9 mouse cellular contexts compared by ENCODE assay signal in the genomic region with DNA sequence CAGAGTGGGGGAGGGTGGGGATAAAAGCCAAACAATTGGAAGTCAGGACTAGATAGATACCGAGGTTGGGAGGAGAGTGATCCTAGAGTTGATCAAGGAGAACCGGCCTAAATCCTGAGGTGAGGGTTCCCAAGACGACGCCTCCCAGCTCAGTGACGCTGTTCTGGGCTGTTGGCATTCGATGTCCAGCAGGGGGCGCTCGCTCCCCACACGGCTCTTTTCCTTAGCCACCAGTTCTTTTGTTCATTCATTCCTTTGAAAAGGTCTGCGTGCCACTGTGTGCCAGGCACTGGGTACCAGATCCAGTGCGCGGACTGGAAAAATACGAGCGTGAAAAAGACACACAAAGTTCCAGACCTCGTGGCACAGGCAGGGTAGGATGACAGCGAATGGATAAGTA. TPM values are rescaled to one million over a fixed set of nuclear protein-coding genes. Genes with fewer than 3 reads are reported as not detected.
A peak's percentile ranks its signal among the peaks of the same experiment; 100 is the strongest.
DNase-seq lines count a peak whose midpoint lies in the region; ATAC-seq and TF ChIP-seq lines count a peak whose summit lies in the region.
"Had no signal": no experiment of that assay in that cellular context is flagged by ENCODE, and none has a peak within 500 bp of the region (broad histone marks: within the 10 kb centered on the region; RNA-seq: fewer than 3 reads in every experiment).

No protein-coding gene starts in this region.

- 0 out of 2 replicates have a peak, but pooled peaks cover 2% of the 10 kb centered on the region for H3K4me1 ChIP-seq in E14TG2a.4 (replicated peaks; ENCODE audit: low read depth, low read length)
- peaks cover 7% of the 10 kb centered on the region for H3K4me1 ChIP-seq in forebrain, embryonic 10.5 days
- H3K4me1 ChIP-seq in lung, embryonic 14.5 days (ENCODE audit: insufficient read depth), result no peaks in the 10 kb centered on the region

- 5% methylated on average over 16 of the region's 16 CpGs for WGBS in forebrain, embryonic 10.5 days
- 5% methylated on average over 16 of the region's 16 CpGs for WGBS in lung, embryonic 14.5 days

- H3K27me3 ChIP-seq in E14TG2a.4 (ENCODE audit: insufficient read depth, low read length), result peaks cover 21% of the 10 kb centered on the region
- H3K27me3 ChIP-seq in forebrain, embryonic 10.5 days (ENCODE audit: poor library complexity, severe bottlenecking), result no peaks in the 10 kb centered on the region
- H3K27me3 ChIP-seq in lung, embryonic 14.5 days (ENCODE audit: insufficient read depth, low read length), result no peaks in the 10 kb centered on the region

- H3K36me3 ChIP-seq in E14TG2a.4 (ENCODE audit: insufficient read depth, low read length), result no peaks in the 10 kb centered on the region
- no peaks in the 10 kb centered on the region for H3K36me3 ChIP-seq in forebrain, embryonic 10.5 days (replicated peaks)
- H3K36me3 ChIP-seq in lung, embryonic 14.5 days (ENCODE audit: insufficient read depth), result no peaks in the 10 kb centered on the region

- DNase-seq in c-Kit-negative CD71-positive TER-119-positive erythroid progenitor cells, embryonic 14.5 days (ENCODE audit: low read depth, low spot score), result peak; percentile 43
- DNase-seq in forebrain, embryonic 10.5 days (ENCODE audit: extremely low spot score, low spot score), result peak; percentile 84
- DNase-seq in layer of hippocampus, adult 18-20 months (ENCODE audit: low spot score in 2 of 2), result peak; percentile 73 to 91
- peak; percentile 89 for DNase-seq in lung, embryonic 14.5 days
- peak; percentile 42 for DNase-seq in ovary, postnatal 10 days (ENCODE audit: low spot score)
- peak; percentile 39 to 54 for DNase-seq in thymus, adult 18-20 months

- no peak overlapping the region for H3K9ac ChIP-seq in lung, embryonic 14.5 days

- peak; percentile 87 for TF ChIP-seq CTCF in E14TG2a.4 (conservative IDR thresholded peaks at IDR 0.05; ENCODE audit: low read length)
- TF ChIP-seq CTCF in lung, embryonic 14.5 days (IDR thresholded peaks at IDR 0.05; ENCODE audit: low read depth), result peak; percentile 98

- H3K27ac ChIP-seq in forebrain, embryonic 10.5 days, result peak overlapping the region; percentile 70; the same call in 1 of the 2 replicates
- no peak overlapping the region for H3K27ac ChIP-seq in lung, embryonic 14.5 days (ENCODE audit: low read depth)

- peak; percentile 75 to 86 for ATAC-seq in hematopoietic stem cell, adult 5-6 weeks (replicated peaks in 1 of 2; ENCODE audit: insufficient read depth in 1 of 2, low FRiP score in 2 of 2, low TSS enrichment in 1 of 2, low read depth in 1 of 2, poor library complexity in 2 of 2, severe bottlenecking in 2 of 2)
- no peak; the same call in 1 of the 2 replicates for ATAC-seq in lung, embryonic 14.5 days (ENCODE audit: insufficient read depth)

- no peak overlapping the region for H3K4me2 ChIP-seq in lung, embryonic 14.5 days

- no peaks in the 10 kb centered on the region for H3K9me3 ChIP-seq in E14TG2a.4 (ENCODE audit: low read length)
- H3K9me3 ChIP-seq in forebrain, embryonic 10.5 days, result peaks cover 4% of the 10 kb centered on the region
- no peaks in the 10 kb centered on the region for H3K9me3 ChIP-seq in lung, embryonic 14.5 days (ENCODE audit: low read depth, low read length)

- H3K4me3 ChIP-seq in E14TG2a.4 (replicated peaks; ENCODE audit: low read length), result no peak overlapping the region
- no peak overlapping the region for H3K4me3 ChIP-seq in forebrain, embryonic 10.5 days
- H3K4me3 ChIP-seq in lung, embryonic 14.5 days (ENCODE audit: low read depth, low read length), result no peak overlapping the region

RNA-seq across cellular contexts. Expression of a gene that starts 17.3 kb away (rescaled TPM):
- 21.6 and 25.7 TPM in 2 replicates for polyA plus RNA-seq in forebrain, embryonic 10.5 days (2016; fragmentation: Nextera tagmentation; extraction: Ambion mirVana)
- total RNA-seq in hematopoietic stem cell, adult 5-6 weeks (2017), result 4.2 and 4.8 TPM in 2 replicates
- not detected for total RNA-seq in layer of hippocampus, adult 18-20 months (2021)
- polyA plus RNA-seq in lung, embryonic 14.5 days (2014; fragmentation: Nextera tagmentation; extraction: Ambion mirVana), result not detected in 2 replicates

RNA-seq across cellular contexts. Expression of a gene that starts 17.7 kb away (rescaled TPM):
- polyA plus RNA-seq in forebrain, embryonic 10.5 days (2016; fragmentation: Nextera tagmentation; extraction: Ambion mirVana), result not detected in 2 replicates
- 1.4 TPM in 1 of 2 replicates, not detected in the other for total RNA-seq in hematopoietic stem cell, adult 5-6 weeks (2017)
- total RNA-seq in layer of hippocampus, adult 18-20 months (2021), result not detected
- polyA plus RNA-seq in lung, embryonic 14.5 days (2014; fragmentation: Nextera tagmentation; extraction: Ambion mirVana), result not detected in 2 replicates
- total RNA-seq: gastrocnemius, adult 8-10 months had no signal

RNA-seq across cellular contexts. Expression of a gene that starts 24.7 kb away (rescaled TPM):
- 1.7 and 3.5 TPM in 2 replicates for polyA plus RNA-seq in forebrain, embryonic 10.5 days (2016; fragmentation: Nextera tagmentation; extraction: Ambion mirVana)
- total RNA-seq in hematopoietic stem cell, adult 5-6 weeks (2017), result 0.79 and 2.4 TPM in 2 replicates
- total RNA-seq in layer of hippocampus, adult 18-20 months (2021), result 1 to 10 TPM; 2.1 to 4.2 TPM
- 2.9 and 4.0 TPM in 2 replicates for polyA plus RNA-seq in lung, embryonic 14.5 days (2014; fragmentation: Nextera tagmentation; extraction: Ambion mirVana)
- total RNA-seq: gastrocnemius, adult 8-10 months had no signal

RNA-seq across cellular contexts. Expression of a gene that starts 35.2 kb away (rescaled TPM):
- polyA plus RNA-seq in forebrain, embryonic 10.5 days (2016; fragmentation: Nextera tagmentation; extraction: Ambion mirVana), result 40.3 and 41.9 TPM in 2 replicates
- total RNA-seq in hematopoietic stem cell, adult 5-6 weeks (2017), result 19.2 and 25.5 TPM in 2 replicates
- total RNA-seq in layer of hippocampus, adult 18-20 months (2021), result 10 to 100 TPM; 56.6 to 61.9 TPM
- polyA plus RNA-seq in lung, embryonic 14.5 days (2014; fragmentation: Nextera tagmentation; extraction: Ambion mirVana), result 43.7 and 45.6 TPM in 2 replicates

RNA-seq across cellular contexts. Expression of a gene that starts 58.9 kb away (rescaled TPM):
- 4.1 and 5.0 TPM in 2 replicates for polyA plus RNA-seq in forebrain, embryonic 10.5 days (2016; fragmentation: Nextera tagmentation; extraction: Ambion mirVana)
- 342 and 372 TPM in 2 replicates for total RNA-seq in hematopoietic stem cell, adult 5-6 weeks (2017)
- total RNA-seq in layer of hippocampus, adult 18-20 months (2021), result 1 to 10 TPM in 1 of 2 experiments, under 1 TPM in 1; 0.74 to 1.9 TPM
- 13.1 and 14.2 TPM in 2 replicates for polyA plus RNA-seq in lung, embryonic 14.5 days (2014; fragmentation: Nextera tagmentation; extraction: Ambion mirVana)
